ENCODE assay signal across 12 mouse cellular contexts in the genomic region with DNA sequence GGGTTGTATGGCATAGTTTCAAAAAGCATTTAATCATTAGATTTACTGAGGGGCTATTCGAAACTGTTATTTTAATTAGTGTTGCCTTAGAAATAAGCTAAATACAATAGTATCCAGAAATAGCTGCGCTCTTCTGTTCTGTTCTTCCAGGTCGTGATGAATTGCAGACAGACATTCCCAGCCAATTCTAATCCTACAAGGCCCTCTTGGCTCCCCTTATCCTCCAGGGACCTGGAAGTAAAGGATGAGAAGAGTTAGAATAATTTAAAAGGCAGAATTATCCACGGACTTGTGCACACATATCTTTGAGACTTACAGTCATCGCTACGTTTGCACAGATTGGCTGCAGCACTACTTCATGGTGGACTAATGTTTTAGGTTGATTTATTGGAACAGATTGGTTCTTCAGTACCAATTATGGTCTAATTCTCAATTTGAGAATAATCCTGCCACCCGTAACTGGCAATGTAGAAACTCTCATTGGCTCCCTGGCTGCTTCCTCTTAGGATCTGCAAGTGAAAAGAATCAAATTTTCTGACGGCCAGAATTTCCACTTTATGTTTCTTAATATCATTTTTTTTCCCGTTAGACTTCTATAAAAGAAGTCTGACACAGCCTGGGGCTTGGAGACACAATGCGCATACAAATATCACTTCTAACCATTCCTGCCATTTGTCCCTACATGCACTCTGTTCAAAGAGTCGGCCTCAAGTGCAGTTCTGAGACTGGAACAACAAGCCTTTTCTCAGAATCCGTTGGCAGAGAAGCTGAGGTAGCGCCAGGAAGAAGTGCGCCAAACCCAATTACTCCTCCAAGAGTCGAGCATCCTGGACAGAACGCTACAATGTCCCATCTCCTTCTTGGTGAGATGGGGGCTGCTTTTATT.
A peak's percentile ranks its signal among the peaks of the same experiment; 100 is the strongest.
DNase-seq lines count a peak whose midpoint lies in the region; ATAC-seq lines count a peak whose summit lies in the region.
"Had no signal": no experiment of that assay in that cellular context is flagged by ENCODE, and none has a peak within 500 bp of the region (broad histone marks: within the 10 kb centered on the region; RNA-seq: fewer than 3 reads in every experiment).

No protein-coding gene starts in this region.

- H3K27ac ChIP-seq in hindbrain, embryonic 16.5 days (ENCODE audit: low read depth, low read length): no peak overlapping the region; the same call in 1 of the 2 replicates
- H3K27ac ChIP-seq in hindbrain, embryonic 14.5 days: no peak overlapping the region
- H3K27ac ChIP-seq: stomach, postnatal 0 days had no signal

- WGBS in hindbrain, embryonic 16.5 days: 58% methylated on average over 16 of the region's 16 CpGs
- 70% methylated on average over 16 of the region's 16 CpGs for WGBS in hindbrain, embryonic 14.5 days

- no peaks in the 10 kb centered on the region for H3K27me3 ChIP-seq in hindbrain, embryonic 16.5 days (replicated peaks; ENCODE audit: control insufficient read depth, insufficient read depth, low read length)
- no peaks in the 10 kb centered on the region for H3K27me3 ChIP-seq in hindbrain, embryonic 14.5 days (ENCODE audit: control insufficient read depth, insufficient read depth, low read length)
- H3K27me3 ChIP-seq: megakaryocyte, embryonic 14.5 days had no signal

- H3K4me2 ChIP-seq in hindbrain, embryonic 16.5 days (ENCODE audit: low read length): no peak overlapping the region
- no peak overlapping the region for H3K4me2 ChIP-seq in hindbrain, embryonic 14.5 days (replicated peaks)

- no peak overlapping the region for H3K9ac ChIP-seq in hindbrain, embryonic 16.5 days (ENCODE audit: low read depth, low read length)
- no peak overlapping the region for H3K9ac ChIP-seq in hindbrain, embryonic 14.5 days

- no peak overlapping the region for H3K4me3 ChIP-seq in hindbrain, embryonic 16.5 days (ENCODE audit: low read length)
- H3K4me3 ChIP-seq in hindbrain, embryonic 14.5 days (replicated peaks; ENCODE audit: low read length): no peak overlapping the region
- H3K4me3 ChIP-seq: megakaryocyte, embryonic 14.5 days had no signal

- H3K9me3 ChIP-seq in hindbrain, embryonic 16.5 days (ENCODE audit: control insufficient read depth, low read length): no peaks in the 10 kb centered on the region
- 0 out of 2 replicates have a peak, but pooled peaks cover 15% of the 10 kb centered on the region for H3K9me3 ChIP-seq in hindbrain, embryonic 14.5 days (ENCODE audit: control insufficient read depth, low read length)

- 0 out of 2 replicates have a peak, but pooled peaks have one; percentile 20 for ATAC-seq in cerebellum, adult (ENCODE audit: insufficient number of reproducible peaks, low FRiP score, low TSS enrichment)
- peak; percentile 64 for ATAC-seq in hindbrain, embryonic 16.5 days
- ATAC-seq in hindbrain, embryonic 14.5 days (ENCODE audit: low FRiP score): no peak; the same call in 1 of the 2 replicates

- no peak for DNase-seq in cerebellum, postnatal 36 days
- no peak for DNase-seq in hindbrain, embryonic 14.5 days (ENCODE audit: low spot score)
- DNase-seq in right cerebral cortex, postnatal 14 days: peak; percentile 11
- no peak for DNase-seq in right cerebral cortex, adult 18-20 months
- DNase-seq in urinary bladder, adult 2 months (ENCODE audit: low spot score): no peak
- DNase-seq in adrenal gland, postnatal 14 days: no peak
- DNase-seq: adrenal gland, postnatal 10 days; lung, adult 2 months had no signal

- H3K4me1 ChIP-seq in hindbrain, embryonic 16.5 days (ENCODE audit: control insufficient read depth, insufficient read depth, low read depth, low read length): no peaks in the 10 kb centered on the region
- H3K4me1 ChIP-seq in hindbrain, embryonic 14.5 days (replicated peaks; ENCODE audit: control insufficient read depth, insufficient read depth, low read length): no peaks in the 10 kb centered on the region
- H3K4me1 ChIP-seq: megakaryocyte, embryonic 14.5 days had no signal

- no peaks in the 10 kb centered on the region for H3K36me3 ChIP-seq in hindbrain, embryonic 16.5 days (ENCODE audit: control insufficient read depth, insufficient read depth, low read length)
- no peaks in the 10 kb centered on the region for H3K36me3 ChIP-seq in hindbrain, embryonic 14.5 days (replicated peaks; ENCODE audit: control insufficient read depth, insufficient read depth)
